Mouse (Mus musculus) effector memory CD4-positive, alpha-beta T cell, adult 5 months (primary cell): ENCODE measurements around the gene Mfrp. TPM values are rescaled to one million over a fixed set of nuclear protein-coding genes. Genes with fewer than 3 reads are reported as not detected.

Experiments used
- polyA plus RNA-seq: library from polyadenylated mRNA; unstranded; fragments of 100-300 nt; shearing (Covaris generic); gene quantifications from one replicate; pipeline ENCODE4 v1.2.1, GENCODE M21; 2017

Mfrp gene
- polyA plus RNA-seq: not detected

GRCm38 (mm10) chr9:44101490-44101889 lies at the start of gene Mfrp:
Gene Mfrp, plus strand, starts transcription at chr9:44101729.

GRCm38 (mm10) chr9:44066785-44067225 lies 34.7 kb upstream of the Mfrp start, which contains the start of gene Usp2:
Gene Usp2, plus strand, starts transcription at chr9:44067021.

GRCm38 (mm10) chr9:44107110-44107509 lies 5.6 kb downstream of the Mfrp start, which contains the start of gene C1qtnf5:
Gene C1qtnf5, plus strand, starts transcription at chr9:44107245.

DNA sequence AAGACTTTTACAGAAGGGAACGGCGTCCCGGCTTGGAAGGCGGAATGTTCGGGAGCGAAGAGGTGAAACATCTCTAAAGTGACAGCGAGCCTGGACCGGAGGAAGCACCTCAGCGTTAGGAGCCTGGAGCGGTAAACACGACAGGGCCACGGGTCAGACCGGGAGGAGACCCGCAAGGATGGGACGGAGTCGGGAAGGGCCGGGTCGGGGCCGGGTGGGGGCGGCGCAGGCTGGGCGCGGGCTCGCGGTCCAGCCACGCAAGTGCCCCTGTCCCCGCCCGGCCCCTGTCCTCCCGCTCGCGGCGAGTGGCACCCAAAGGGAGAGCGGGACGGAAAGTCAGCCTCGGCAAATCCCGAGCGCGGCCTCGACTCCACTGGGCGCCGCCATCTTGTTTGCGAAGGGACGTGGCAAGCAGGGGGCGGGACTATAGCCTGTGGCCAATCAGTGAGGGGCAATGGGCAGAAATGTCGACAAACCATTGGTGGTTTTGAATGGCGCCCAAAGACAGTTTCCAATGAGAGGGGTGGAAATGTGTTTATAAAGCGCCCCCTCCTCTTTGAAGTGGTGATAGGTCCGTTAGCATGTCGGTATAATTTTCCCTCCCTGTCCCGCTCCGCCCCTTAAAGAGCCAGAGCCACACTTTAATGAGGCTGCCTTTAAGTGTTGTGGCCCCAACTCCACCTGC lies 11.7 kb downstream of the Mfrp start, which contains the start of the genes Gm49380 and Rnf26:
Gene Gm49380 (minus strand): TSS at position 396 of the 685 bp plus-strand sequence.
Gene Rnf26 (minus strand): TSS at position 413 of the 685 bp plus-strand sequence.

DNA sequence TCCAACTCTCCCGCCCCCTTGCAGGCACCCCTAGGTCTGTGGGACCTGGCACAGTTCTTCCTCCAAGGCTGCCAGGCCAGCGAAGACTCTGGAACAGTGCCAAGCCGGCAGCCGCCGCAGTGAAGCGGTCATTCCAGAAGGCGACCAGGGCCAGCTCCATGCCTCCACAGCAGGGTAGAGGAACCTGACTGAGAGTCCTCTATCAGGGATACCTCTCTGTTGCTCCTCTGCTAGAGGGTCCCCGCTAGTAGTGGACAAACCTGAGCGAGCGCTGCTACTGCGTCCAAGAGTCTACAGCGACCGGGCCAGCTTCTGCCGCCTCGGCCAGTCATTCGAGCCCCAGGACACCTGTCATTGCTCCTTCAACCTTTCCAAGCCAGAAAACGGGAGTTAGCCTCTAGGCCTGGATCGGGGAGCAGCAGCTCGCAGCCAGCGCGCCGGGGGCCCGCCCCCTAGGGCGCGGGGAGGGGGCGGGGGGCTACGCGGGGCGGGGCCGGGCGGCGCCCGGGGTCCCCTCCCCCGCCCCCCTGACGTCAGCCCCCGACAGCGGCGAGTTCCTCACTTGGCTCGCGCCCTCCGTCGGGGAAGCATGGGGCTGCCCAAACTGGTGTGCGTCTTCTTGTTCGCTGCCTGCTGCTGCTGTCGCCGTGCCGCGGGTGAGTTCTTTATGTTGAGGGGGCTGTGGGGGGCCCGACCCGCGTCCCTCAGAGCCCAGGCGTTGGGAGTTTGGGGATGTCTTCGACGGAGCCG lies 32.7 kb downstream of the Mfrp start, which contains the start of gene Mcam:
Gene Mcam (plus strand): TSS at position 369 of the 750 bp plus-strand sequence.

Other genes starting within 250 kb of the Mfrp start
- gene Thy1, start 58.3 kb upstream of the Mfrp start, polyA plus RNA-seq: 142 TPM
- 34.1 TPM for gene Usp2, start 34.7 kb upstream of the Mfrp start, polyA plus RNA-seq
- not detected for gene C1qtnf5, start 5.5 kb downstream of the Mfrp start, polyA plus RNA-seq
- gene Gm49380, start 11.8 kb downstream of the Mfrp start, polyA plus RNA-seq: not detected
- gene Rnf26, start 11.8 kb downstream of the Mfrp start, polyA plus RNA-seq: 19.4 TPM
- gene Mcam, start 32.7 kb downstream of the Mfrp start, polyA plus RNA-seq: 0.36 TPM
- gene Cbl, start 132.3 kb downstream of the Mfrp start, polyA plus RNA-seq: 41.9 TPM
- gene Ccdc153, start 138.9 kb downstream of the Mfrp start, polyA plus RNA-seq: not detected
- 0.29 TPM for gene Pdzd3, start 149.7 kb downstream of the Mfrp start, polyA plus RNA-seq
- gene Nlrx1, start 166.9 kb downstream of the Mfrp start, polyA plus RNA-seq: 5.8 TPM
- not detected for gene Abcg4, start 186.9 kb downstream of the Mfrp start, polyA plus RNA-seq
- 41.8 TPM for gene Hinfp, start 203.9 kb downstream of the Mfrp start, polyA plus RNA-seq
- gene C2cd2l, start 218.6 kb downstream of the Mfrp start, polyA plus RNA-seq: 17.8 TPM
- gene Dpagt1, start 224.3 kb downstream of the Mfrp start, polyA plus RNA-seq: 10.2 TPM
- gene H2afx, start 233.0 kb downstream of the Mfrp start, polyA plus RNA-seq: 51.5 TPM
- gene Hmbs, start 242.5 kb downstream of the Mfrp start, polyA plus RNA-seq: 16.5 TPM